Mouse (Mus musculus): ENCODE results near the gene Wdpcp.

Wdpcp gene

GRCm38 (mm10) chr11:21569456-21570108, 2.5 kb upstream of the Wdpcp start:
- DNase-seq (ENCODE audit: low read depth, low spot score): peak; percentile 14

- no peak for DNase-seq (ENCODE audit: low read depth, low spot score)
Measured at GRCm38 (mm10) chr11:21570109-21570474, 1.9 kb upstream of the Wdpcp start.

DNA sequence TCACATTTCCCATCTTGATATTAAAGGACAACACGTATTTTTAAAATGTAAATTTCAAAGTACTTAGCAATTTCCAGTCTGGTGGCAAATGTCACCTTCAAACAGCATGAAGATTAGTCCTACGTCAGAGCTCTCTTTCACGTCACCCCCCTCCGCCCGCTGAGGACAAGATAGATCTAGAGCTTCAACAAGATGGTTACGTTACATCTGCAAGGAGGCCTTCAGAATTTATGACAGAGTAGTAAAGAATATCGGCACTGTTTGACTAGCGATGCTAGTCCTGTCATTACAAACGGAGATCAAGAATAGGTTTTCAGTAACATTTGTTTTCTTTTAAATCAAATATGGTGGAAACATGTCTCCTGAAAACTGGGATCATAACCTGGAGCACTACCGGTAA, 1.1 kb upstream of the Wdpcp start:
- DNase-seq (ENCODE audit: low read depth, low spot score): peak; percentile 9

- no peak for DNase-seq (ENCODE audit: low read depth, low spot score)
Measured at GRCm38 (mm10) chr11:21581472-21581871, 9.4 kb downstream of the Wdpcp start.

DNA sequence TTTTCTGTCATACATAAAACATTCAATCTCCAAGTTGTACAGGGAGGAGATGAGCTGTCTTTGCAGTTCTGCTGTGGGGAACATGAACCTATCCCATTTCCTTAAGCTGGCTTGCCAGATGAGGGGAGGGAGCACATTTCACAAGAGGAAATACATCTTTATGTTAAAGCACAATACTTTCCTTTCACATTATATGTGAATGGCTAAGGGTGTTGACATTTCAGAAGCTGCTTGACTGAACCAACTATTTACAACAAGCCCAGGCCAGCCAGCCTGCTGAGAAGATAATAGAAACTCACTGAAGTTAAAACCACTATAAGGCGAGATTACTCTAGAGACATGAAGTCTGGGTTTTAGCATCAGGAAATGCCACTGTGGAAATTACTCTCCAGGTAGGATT, 11.3 kb downstream of the Wdpcp start:
- no peak for DNase-seq (ENCODE audit: low read depth, low spot score)

GRCm38 (mm10) chr11:21602497-21602896, 30.5 kb downstream of the Wdpcp start:
- no peak for DNase-seq (ENCODE audit: low read depth, low spot score)

GRCm38 (mm10) chr11:21615915-21616314, 43.9 kb downstream of the Wdpcp start:
- DNase-seq (ENCODE audit: low read depth, low spot score): no peak

DNA sequence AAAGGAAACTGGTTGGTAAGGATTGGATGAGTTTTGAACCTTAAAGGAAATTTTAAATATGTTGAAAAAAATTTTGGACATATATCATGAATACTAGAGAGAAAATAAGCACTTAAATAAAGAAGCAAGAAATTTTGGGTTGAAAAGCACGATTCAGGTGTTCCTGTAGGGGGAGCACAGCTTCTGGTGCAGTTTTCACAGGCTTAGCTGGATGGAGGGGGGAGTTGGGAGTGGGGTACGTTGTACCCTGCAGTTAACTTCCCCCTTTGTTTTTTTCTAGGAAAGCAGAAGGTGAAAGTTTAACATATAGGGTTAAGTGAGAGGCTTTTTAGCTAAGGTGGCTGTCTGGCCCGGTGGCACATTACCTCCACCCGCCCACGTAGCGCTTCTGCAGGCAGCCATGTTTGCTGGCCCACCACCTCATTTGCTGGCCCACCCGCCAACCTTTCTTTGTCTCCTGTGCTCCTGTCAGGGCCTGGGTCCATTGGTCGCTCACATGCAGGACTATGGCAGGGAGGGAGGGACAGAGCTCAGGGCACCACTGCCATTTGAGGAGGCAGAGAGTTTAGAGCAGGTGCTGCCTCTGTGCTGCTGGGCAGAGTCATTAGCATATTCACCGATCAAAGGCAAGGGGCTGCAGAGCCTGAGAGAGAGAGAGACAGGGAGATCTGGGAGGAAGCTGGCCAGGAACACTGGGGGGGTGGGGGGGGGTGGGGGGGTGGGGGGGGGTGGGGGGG, 62.3 kb downstream of the Wdpcp start:
- peak; percentile 57 for DNase-seq (ENCODE audit: low read depth, low spot score)

GRCm38 (mm10) chr11:21638341-21638740, 66.3 kb downstream of the Wdpcp start:
- no peak for DNase-seq (ENCODE audit: low read depth, low spot score)

DNA sequence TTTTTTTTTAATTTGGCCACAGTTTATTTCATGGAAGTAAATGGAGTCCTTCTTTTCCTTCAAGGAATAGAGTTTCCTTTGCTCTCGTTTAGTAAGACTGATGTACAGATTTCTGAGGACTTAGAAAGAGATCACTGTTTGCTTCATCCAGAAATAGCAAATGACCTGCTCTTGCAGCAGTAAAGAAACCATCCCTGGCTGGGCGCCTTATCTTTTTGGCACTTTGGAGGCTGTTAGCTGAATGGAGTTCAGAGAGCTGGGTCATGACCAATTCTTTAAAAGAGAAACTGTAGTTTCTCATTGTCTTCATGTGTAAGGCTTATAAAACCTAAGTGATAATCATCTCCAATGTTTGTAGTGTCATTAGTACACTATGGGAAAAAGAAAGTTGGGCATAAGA, 67.5 kb downstream of the Wdpcp start:
- DNase-seq (ENCODE audit: low read depth, low spot score): no peak

GRCm38 (mm10) chr11:21644231-21644630, 72.2 kb downstream of the Wdpcp start:
- no peak for DNase-seq (ENCODE audit: low read depth, low spot score)

GRCm38 (mm10) chr11:21646136-21646535, 74.1 kb downstream of the Wdpcp start:
- no peak for DNase-seq (ENCODE audit: low read depth, low spot score)

GRCm38 (mm10) chr11:21658985-21659384, 87.0 kb downstream of the Wdpcp start:
- peak; percentile 33 for DNase-seq (ENCODE audit: low read depth, low spot score)

- no peak for DNase-seq (ENCODE audit: low read depth, low spot score)
Measured at GRCm38 (mm10) chr11:21677034-21677433, 105.0 kb downstream of the Wdpcp start.

- no peak for DNase-seq (ENCODE audit: low read depth, low spot score)
Measured at GRCm38 (mm10) chr11:21688441-21688840, 116.4 kb downstream of the Wdpcp start.

DNA sequence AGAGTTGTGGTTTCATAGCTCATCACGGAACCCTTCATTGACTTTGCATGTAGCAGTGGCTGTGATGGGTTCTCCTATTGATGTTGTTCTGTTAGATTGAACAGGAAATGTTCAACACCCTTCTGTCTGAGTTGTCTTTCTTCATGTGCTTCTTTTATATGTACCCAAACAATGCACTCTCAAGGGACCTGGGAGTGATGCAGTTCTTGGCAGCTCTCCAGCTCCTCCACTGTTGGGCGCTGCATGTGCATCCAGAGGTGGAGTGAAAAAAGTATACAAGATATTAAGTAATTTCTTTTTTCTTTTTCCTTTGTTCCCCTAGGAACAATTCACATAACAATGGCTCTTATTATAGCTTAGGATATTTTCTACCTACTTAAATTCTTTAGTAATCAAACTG, 118.7 kb downstream of the Wdpcp start:
- no peak for DNase-seq (ENCODE audit: low read depth, low spot score)

- no peak for DNase-seq (ENCODE audit: low read depth, low spot score)
Measured at GRCm38 (mm10) chr11:21694087-21694486, 122.1 kb downstream of the Wdpcp start.

GRCm38 (mm10) chr11:21697642-21698041, 125.6 kb downstream of the Wdpcp start:
- DNase-seq (ENCODE audit: low read depth, low spot score): no peak

DNA sequence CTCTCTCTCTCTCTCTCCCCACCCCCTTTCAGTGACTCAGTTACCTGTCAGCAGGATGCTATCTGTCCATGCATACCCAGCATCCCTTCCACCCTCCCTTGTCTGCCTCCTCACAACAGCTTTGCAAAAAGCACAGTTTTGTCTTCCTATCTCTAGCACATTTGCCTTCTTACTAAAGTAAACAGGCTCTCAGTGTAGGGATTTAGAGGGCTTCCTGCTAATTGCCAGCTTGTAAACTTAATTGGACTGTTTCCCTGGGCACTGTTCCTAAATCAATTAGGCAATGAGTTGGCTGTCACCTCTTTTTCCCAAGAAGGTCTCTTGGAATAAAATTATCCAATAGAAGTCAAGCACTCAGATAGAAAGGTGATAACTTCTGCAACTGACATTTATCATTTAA, 141.5 kb downstream of the Wdpcp start:
- no peak for DNase-seq (ENCODE audit: low read depth, low spot score)

DNA sequence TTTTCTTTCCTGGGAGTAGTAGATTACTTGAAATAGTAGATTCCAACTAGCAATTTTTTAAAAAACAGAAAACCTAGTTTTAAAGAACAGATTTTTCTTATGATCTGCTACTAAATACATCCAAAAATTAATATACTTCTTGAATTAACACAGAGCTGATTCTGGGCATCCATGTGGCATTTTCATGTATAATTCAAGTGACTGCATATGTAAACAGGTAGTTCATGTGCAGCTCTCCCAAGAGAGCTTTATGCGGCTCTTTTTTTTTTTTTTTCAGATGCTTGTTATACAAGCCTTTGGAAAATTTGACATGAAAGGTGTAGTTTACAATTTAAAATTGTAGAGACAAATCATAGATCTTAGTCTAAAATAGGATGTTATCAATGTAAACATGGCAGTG, 142.0 kb downstream of the Wdpcp start:
- DNase-seq (ENCODE audit: low read depth, low spot score): no peak

- DNase-seq (ENCODE audit: low read depth, low spot score): no peak
Measured at GRCm38 (mm10) chr11:21726329-21726728, 154.3 kb downstream of the Wdpcp start.

DNA sequence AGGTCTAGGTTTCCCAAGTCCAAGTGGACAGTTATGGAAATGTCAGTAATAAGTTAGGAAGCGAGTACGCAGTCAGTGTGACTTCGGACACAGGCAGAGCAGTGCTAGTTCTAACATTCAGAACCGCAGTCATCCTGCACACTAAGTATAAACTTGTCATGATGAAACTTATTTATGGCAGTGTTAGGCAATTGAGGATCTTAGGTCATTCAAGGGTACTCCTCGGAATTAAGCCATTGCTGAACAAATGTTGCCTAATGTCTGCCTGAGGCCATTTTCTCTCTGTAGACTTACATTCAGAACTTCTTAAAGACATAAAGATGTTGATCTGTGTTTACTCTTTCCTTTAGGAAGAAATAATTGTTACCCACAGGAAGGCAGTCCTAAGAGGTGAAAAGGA, 157.0 kb downstream of the Wdpcp start:
- no peak for DNase-seq (ENCODE audit: low read depth, low spot score)

DNA sequence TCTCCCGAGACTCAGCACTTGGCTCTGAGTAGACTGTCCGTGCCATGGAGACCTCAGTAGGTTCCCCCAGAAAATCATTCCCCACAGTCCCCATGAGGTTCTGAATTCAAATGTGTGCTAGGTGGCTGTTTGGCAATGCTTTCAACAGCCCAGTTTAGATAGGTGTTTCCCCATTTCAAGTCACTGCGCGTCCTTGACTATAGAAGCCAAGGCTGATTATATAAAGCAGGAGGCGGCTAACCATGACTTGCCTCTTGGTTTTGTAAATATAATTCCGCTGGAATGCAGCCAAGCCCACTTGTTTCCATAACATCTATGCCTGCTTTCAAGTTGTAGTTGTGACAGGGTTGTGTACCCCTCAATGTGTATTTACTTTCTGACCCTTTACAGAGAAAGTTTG, 157.9 kb downstream of the Wdpcp start:
- DNase-seq (ENCODE audit: low read depth, low spot score): no peak
